Mouse (Mus musculus): Measurements from ENCODE around the gene Rnf20. TPM values are rescaled to one million over a fixed set of nuclear protein-coding genes. Genes with fewer than 3 reads are reported as not detected.

The Rnf20 gene
- total RNA-seq, 2 experiments from 2014 or later, result 37.2 to 40.5 TPM

GRCm38 (mm10) chr4:49661664-49662063, 29.9 kb downstream of the Rnf20 start:
- DNase-seq, result no peak

GRCm38 (mm10) chr4:49662231-49662630, 30.4 kb downstream of the Rnf20 start:
- no peak for DNase-seq

- no peak for DNase-seq
Observed at GRCm38 (mm10) chr4:49664850-49665249, 33.0 kb downstream of the Rnf20 start.

- no peak for DNase-seq
Observed at GRCm38 (mm10) chr4:49676071-49676470, 44.3 kb downstream of the Rnf20 start.

- no peak for DNase-seq
Observed at GRCm38 (mm10) chr4:49676790-49677189, 45.0 kb downstream of the Rnf20 start.

GRCm38 (mm10) chr4:49680171-49680875, 48.5 kb downstream of the Rnf20 start:
- DNase-seq, result no peak

- DNase-seq, result no peak
Observed at GRCm38 (mm10) chr4:49681812-49682211, 50.0 kb downstream of the Rnf20 start, which contains the start of gene Ppp3r2. Gene Ppp3r2 (minus strand): TSS chr4:49682024.

GRCm38 (mm10) chr4:49688594-49689288, 56.9 kb downstream of the Rnf20 start:
- DNase-seq, result peak; percentile 43

- no peak for DNase-seq
Observed at GRCm38 (mm10) chr4:49691405-49692194, 59.8 kb downstream of the Rnf20 start.

Other genes starting within 250 kb of the Rnf20 start
- gene Acnat2, start 223.9 kb upstream of the Rnf20 start, total RNA-seq (2021), result not detected
- not detected for gene Acnat1, start 158.1 kb upstream of the Rnf20 start, total RNA-seq (2021)
- under 1 TPM in 1 of 2 experiments, not detected in 1; 0.20 TPM for gene Baat, start 125.4 kb upstream of the Rnf20 start, total RNA-seq (2021)
- 10 to 100 TPM; 36.3 to 37.0 TPM for gene Mrpl50, start 110.9 kb upstream of the Rnf20 start, total RNA-seq (2021)
- gene Zfp189, start 110.8 kb upstream of the Rnf20 start, total RNA-seq (2021), result 1 to 10 TPM; 5.6 to 6.6 TPM
- gene Aldob, start 82.5 kb upstream of the Rnf20 start, total RNA-seq (2021), result under 1 TPM; 0.17 to 0.20 TPM
- gene Tmem246, start 34.1 kb upstream of the Rnf20 start, total RNA-seq (2021), result 10 to 100 TPM; 44.3 to 48.3 TPM
- not detected for gene Ppp3r2, start 50.0 kb downstream of the Rnf20 start, total RNA-seq (2021)
- gene Grin3a, start 213.7 kb downstream of the Rnf20 start, total RNA-seq (2021), result under 1 TPM; 0.19 to 0.25 TPM